Mouse (Mus musculus): ENCODE data around the gene Gm40193.

DNA sequence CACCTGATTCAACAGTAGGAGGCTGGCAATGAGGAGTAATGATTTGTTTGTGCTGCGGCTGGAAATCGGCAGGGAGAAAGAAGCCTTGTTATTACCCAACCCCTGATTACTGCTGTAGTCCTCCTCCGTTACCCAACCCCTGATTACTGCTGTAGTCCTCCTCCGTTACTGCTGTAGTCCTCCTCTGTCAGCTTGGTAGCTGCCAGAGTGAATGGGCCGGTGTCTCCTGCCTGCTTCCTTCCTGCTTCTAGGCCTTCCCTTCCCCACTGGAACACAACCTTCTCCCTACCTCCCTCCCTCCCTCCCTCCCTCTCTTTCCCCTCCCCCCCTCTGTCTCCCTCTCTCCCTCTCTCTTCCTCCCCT lies 47.6 kb upstream of the Gm40193 start:
- TF ChIP-seq CTCF (IDR thresholded peaks at IDR 0.05; ENCODE audit: low read depth) (no peak), EP300 (IDR thresholded peaks at IDR 0.05; ENCODE audit: low read depth) (no peak)

Measured in liver, postnatal 0 days (tissue).